Mouse (Mus musculus) layer of hippocampus, adult 9-10 months (tissue): ENCODE measurements around the gene Tmem176a.

Source experiments
- DNase-seq: peaks from one replicate; pipeline ENCODE4 v3.0.0; 2022; ENCODE audit warnings: low spot score

Tmem176a gene

GRCm38 (mm10) chr6:48894938-48895818 lies 54.5 kb downstream of the Tmem176a start:
- DNase-seq: no peak

GRCm38 (mm10) chr6:48895941-48896340 lies 55.2 kb downstream of the Tmem176a start:
- DNase-seq: no peak
